Mouse (Mus musculus): ENCODE measurements around the gene Aym1.
"Not testable (repeated sequence)": the region's sequence is repeated elsewhere in the genome, so short reads cannot be mapped to it uniquely, and the experiment has no call there.

The Aym1 gene

GRCm38 (mm10) chr5:113357186-113357585 is at the start of gene Aym1:
Gene Aym1 (plus strand): TSS chr5:113357294.
- DNase-seq = no peak

DNA sequence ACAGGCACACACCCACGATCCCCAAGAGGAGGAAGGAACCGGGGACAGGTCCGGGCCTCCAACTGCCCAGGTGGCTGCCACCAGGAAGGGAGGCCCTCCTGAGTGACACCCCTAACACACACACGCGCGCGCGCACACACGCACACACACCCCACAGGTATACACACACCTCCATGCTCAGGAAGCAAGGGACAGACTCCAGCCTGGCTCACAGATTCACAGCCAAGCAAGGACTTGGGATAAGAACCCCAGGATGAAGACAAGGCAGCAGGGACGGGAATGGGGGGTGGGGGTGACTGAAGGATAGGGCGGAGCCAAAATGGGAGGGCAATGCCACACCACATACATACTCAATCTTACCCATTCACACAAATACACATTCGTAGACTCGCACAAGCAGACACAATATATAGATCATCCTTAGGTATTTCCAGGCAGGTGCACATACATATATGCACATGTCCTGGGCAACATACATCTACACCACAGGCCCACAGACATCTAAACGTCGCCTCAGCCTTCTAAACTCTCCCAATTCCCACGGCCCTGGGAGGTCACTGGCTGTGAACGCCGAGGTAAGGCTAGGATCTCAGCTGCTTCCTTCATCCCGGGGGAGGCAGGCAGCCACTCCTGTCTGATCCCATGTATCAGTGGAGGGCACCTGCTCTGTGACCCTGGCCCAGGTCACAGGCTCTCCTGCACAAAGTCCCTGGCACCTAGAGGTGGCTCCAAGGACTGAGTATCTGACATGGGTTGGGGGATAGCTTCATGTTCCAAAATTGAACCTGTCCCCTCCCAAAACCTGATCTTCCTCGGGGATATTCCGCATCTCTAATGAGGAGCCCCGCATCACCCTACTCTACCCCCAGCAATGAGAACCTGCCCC is 47.4 kb upstream of the Aym1 start:
- no peak for DNase-seq

DNA sequence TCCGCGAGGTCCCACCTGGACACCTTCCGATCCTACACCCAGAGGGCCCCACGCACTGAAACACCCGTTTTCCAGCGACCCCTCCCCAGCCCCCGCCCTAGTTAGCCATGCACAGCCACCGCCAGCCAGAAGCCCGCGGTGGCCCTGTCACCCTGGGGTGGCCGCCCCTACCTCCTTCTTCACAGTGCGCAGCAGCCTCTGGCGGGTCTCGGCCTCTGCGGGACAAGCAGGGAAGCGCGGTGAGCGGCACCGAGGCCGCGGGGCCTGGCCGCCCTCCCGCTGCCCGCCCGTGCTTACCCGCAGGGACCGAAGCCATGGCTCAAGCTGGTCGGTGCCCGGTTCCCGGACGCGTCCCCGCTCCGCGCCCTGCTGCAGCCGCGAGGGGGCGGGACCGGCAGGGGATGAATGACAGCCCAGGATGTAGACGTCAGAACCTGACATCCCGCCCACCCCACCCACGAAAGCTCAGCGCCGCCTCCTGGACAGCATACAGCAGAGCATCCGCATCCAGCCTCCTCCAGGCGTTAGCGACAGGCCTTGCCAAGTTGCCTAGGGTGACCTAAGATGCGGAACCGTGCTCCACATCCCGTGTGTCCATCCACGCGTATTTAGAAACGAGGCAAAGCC is 46.6 kb upstream of the Aym1 start, which contains the start of gene Sgsm1:
Gene Sgsm1, minus strand, starts transcription at position 410 of the 627 bp plus-strand sequence.
- DNase-seq = peak; percentile 43 to 50

- DNase-seq = peak; percentile 18 to 24
These were observed 43.1 kb upstream of the Aym1 start for GRCm38 (mm10) chr5:113313998-113314397.

DNA sequence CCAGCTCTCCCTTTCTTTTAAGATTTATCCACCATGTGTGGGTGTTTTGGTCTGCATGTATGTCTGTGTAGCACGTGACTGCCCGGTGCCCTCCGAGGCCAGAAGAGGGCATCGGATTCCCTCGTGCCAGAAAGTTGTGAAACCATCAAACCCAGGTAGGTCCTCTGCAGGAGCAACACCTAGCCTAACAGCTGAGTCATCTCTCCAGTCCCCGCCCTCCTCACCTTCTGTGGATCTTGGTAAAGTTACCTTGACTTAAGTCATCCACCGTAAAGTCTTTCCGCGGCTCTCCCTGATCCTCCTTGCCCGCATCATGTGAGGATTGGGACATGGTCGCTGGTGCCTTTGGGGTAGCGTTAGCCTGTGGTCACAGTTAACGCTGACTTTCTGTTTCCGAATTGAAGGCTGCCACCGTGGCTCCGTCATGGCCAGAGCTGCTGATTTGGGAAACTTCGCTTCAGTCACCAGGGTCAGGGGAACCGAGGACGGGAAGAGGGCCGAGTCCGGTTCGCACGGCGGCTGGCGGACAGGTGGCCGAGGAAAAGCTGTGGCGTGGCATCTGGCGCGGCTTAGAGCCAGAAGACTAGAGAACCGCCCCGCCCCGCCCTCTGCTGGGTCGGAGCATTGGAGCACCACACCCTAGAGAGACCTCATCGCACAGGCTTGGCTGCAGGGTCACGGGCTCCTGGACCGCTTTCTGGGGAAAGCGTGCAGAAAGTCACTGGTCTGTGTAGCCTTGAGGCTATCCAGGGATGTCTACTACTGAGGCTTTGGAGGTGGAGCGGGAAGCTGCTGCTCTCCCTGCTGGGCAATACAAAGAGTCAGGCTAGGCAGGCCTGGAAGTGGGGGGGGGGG is 33.1 kb upstream of the Aym1 start:
- DNase-seq = no peak

- DNase-seq = no peak
These were observed 27.6 kb upstream of the Aym1 start for GRCm38 (mm10) chr5:113329463-113329862.

DNA sequence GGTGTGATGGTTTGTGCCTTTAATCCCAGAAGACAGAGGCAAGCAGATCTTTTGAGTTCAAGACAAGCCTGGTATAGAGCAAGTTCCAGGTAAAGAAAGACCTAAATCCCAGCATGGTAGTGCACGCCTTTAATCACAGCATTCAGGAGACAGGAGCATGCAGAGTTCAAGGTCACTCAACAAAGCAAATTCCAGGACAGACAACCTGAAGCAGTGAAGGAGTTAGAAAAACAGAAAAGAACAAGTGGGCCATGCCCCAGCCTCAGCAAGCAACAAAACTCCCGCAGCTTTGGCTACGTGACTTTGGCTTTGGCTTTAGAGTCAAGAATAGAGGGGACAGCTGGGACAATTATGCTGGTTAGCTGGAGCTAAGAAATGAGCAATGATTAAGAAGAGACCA is 26.9 kb upstream of the Aym1 start:
- DNase-seq = no peak

- peak; percentile 16 to 20 for DNase-seq
These were observed 24.9 kb upstream of the Aym1 start for GRCm38 (mm10) chr5:113332239-113332638.

DNA sequence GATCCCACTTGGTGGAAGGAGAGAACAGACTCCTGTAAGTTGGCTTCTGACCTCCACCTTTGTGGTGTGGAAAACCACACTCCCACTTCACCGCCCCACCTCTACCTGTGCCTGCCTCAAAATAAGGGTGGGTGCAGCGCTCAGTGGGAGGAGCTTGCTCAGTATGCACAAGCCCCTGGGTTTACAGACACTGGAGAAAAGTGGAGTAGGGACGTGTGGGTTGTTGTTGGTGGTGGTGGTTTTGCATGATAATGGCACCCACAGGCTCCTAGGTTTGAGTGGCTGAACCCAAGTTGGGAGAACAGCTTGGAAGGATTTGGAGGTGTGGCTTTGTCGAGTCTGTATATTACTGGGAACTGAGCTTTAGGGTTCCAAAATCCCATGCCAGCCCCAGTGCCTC is 24.2 kb upstream of the Aym1 start:
- no peak for DNase-seq

- no peak for DNase-seq
These were observed 22.2 kb upstream of the Aym1 start for GRCm38 (mm10) chr5:113334621-113335530.

DNA sequence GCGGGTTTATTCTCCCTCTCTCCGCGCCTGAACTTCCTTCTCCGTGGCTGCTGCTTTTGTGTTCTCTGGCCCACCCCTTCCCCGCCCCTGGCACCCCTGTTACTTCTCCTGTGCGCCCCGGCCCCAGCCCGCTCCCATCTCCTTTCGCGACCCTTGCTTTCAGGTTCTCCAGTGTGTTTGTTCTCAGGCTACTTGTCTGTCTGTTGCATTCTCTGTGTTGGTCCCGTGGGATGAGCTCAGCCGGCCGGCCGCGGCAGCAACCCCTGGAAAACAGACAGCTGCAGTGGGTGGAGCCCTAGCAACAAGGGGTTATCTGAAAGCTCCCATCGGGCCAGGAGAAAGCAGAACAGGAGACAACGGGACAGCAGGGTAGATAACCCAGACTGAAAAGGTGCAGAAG is 21.4 kb upstream of the Aym1 start:
- DNase-seq = no peak

DNA sequence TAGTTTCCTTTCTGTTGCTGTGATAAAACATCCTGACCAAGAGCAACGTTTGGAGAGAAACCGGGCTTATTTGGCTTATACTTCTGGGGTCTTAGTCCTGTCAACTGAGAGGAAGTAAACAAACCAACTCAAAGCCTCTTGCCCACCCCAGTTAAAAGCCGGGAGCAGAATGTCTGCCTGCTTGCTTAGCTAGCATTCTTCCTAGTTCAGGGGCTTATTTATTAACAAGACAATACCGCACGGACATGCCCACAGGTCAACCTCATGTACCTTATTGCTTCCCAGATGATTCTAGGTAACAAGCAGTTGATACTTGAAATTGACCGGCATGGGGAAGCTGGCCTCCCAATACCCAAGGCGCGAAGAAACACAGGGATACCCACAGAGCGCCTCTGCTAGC is 20.8 kb upstream of the Aym1 start:
- DNase-seq = no peak

DNA sequence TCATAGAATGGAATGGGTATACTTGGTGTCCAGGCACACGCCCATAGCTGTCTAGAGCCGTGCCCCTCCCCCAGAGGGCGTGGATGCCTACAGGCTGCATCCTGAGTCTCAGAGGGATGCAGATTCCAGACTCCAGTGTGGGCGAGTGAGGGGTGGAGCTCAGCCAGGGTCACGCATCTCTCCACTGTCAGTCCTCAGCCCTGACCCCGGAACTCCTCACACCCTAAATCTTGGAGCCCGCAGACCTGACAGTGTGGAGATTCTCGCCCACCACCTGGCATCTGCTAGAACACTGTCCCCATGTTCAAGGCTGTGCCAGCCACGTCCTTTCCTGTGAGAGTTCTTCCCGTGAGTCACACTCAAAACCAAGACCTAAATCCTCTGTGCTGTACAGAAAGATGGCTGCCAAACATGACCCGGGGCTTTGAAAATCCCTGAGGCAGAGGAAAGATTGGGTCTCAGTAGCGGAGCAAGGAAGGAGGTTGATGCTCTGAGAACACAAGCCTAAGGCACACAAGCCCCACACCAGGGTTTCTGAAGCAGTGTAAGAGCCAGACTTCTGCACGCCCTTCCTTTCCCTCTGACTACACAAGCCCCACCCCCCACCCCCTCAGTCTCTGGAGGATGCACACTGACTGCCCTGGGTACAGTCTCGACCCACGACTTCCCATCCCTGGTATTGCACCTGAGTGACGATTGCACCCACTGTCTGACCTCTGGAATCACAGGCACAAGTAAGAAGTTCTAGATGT is 12.3 kb upstream of the Aym1 start:
- DNase-seq = no peak

GRCm38 (mm10) chr5:113345781-113346180 is 11.3 kb upstream of the Aym1 start:
- no peak for DNase-seq

GRCm38 (mm10) chr5:113346651-113347050 is 10.4 kb upstream of the Aym1 start:
- DNase-seq = not testable (repeated sequence)

GRCm38 (mm10) chr5:113347593-113347992 is 9.5 kb upstream of the Aym1 start:
- DNase-seq = no peak

- DNase-seq = no peak
These were observed 8.5 kb upstream of the Aym1 start for GRCm38 (mm10) chr5:113348597-113348996.

- DNase-seq = no peak
These were observed 7.9 kb upstream of the Aym1 start for GRCm38 (mm10) chr5:113349226-113349625.

DNA sequence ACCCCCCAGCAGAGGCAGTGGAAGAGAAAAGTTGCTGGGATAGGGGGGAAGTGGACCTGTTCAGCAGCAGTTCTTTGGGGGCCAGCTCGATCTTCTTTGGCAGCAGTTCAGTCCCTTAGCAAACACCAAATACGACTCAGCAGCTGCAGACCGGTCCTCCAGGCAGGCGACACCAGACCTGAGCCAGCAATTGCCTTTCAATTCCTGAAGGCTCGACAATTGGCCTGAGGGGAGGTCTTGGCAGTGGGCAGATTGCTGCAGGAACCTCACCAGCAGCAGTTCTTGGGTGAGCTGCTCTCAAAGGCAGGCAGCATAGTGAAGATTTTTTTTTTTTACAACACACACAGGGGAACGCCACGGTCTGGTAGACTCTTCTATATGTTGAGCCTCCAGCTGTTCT is 7.3 kb upstream of the Aym1 start:
- DNase-seq = no peak

GRCm38 (mm10) chr5:113351768-113352167 is 5.3 kb upstream of the Aym1 start:
- DNase-seq = no peak

GRCm38 (mm10) chr5:113352636-113353035 is 4.5 kb upstream of the Aym1 start:
- no peak for DNase-seq

Data from thymus, postnatal 36 days (tissue).